Mouse (Mus musculus) forebrain, embryonic 10.5 days (tissue): ENCODE results near the gene Cxcl3. TPM values are rescaled to one million over a fixed set of nuclear protein-coding genes. Genes with fewer than 3 reads are reported as not detected.

Source experiments
- DNase-seq: peaks from one replicate; pipeline ENCODE4 v3.0.0-alpha.2; 2017; ENCODE audit warnings: low spot score; ENCODE audit errors: extremely low spot score
- H3K27ac ChIP-seq: fragments of 300-500 bp; sonication (generic); 2 replicates; pipeline ENCODE4 v1.5.1; 2016; ENCODE audit warnings: mild to moderate bottlenecking
- H3K27me3 ChIP-seq: fragments of 300-500 bp; sonication (generic); 2 replicates; pipeline ENCODE4 v1.6.1; 2016; ENCODE audit warnings: mild to moderate bottlenecking; ENCODE audit not compliant: poor library complexity, severe bottlenecking
- H3K36me3 ChIP-seq: fragments of 300-500 bp; sonication (generic); replicated peaks from 2 replicates; pipeline ENCODE4 v1.6.1; 2016; ENCODE audit warnings: mild to moderate bottlenecking, moderate library complexity
- H3K4me1 ChIP-seq: fragments of 300-500 bp; sonication (generic); 2 replicates; pipeline ENCODE4 v1.6.1; 2016
- H3K4me3 ChIP-seq: fragments of 300-500 bp; sonication (generic); 2 replicates; pipeline ENCODE4 v1.5.1; 2016; ENCODE audit warnings: mild to moderate bottlenecking, moderate library complexity
- H3K9me3 ChIP-seq: fragments of 300-500 bp; sonication (generic); 2 replicates; pipeline ENCODE4 v1.6.1; 2016; ENCODE audit warnings: mild to moderate bottlenecking, moderate library complexity
- WGBS: fragments of 180-500 bp; shearing (Covaris S2); methylation state at CpG from one replicate; pipeline ENCODE4 v1.1.7; 2016; 5-methylcytosine and 5-hydroxymethylcytosine counted together
- microRNA-seq: library from miRNA; unstranded; fragments of <30 nt; microRNA quantifications from one replicate; pipeline ENCODE4, GENCODE M21; 2017
- polyA plus RNA-seq: library from polyadenylated mRNA; unstranded; fragments of >200 nt; fragmentation: Nextera tagmentation; extraction: Ambion mirVana; gene quantifications from 2 replicates; pipeline ENCODE4 v1.2.1, GENCODE M21; 2016

Cxcl3 gene
- polyA plus RNA-seq, 1 experiment from 2014 or later: not detected

- no peaks in the 10 kb centered on the region for H3K27me3 ChIP-seq
- WGBS: 88% methylated on average over 3 of the region's 3 CpGs
- DNase-seq: no peak
- no peak overlapping the region for H3K27ac ChIP-seq
- H3K36me3 ChIP-seq: no peaks in the 10 kb centered on the region
- H3K4me3 ChIP-seq: no peak overlapping the region
- no peaks in the 10 kb centered on the region for H3K4me1 ChIP-seq
- H3K9me3 ChIP-seq: no peaks in the 10 kb centered on the region
Measured at GRCm38 (mm10) chr5:90807176-90807950, 21.5 kb downstream of the Cxcl3 start.

- Histone ChIP-seq H3K36me3 (no peaks in the 10 kb centered on the region), H3K9me3 (no peaks in the 10 kb centered on the region), H3K27ac (no peak overlapping the region), H3K4me1 (no peaks in the 10 kb centered on the region), H3K27me3 (no peaks in the 10 kb centered on the region), H3K4me3 (no peak overlapping the region)
- no peak for DNase-seq
Measured at GRCm38 (mm10) chr5:90819756-90820155, 33.9 kb downstream of the Cxcl3 start.

- DNase-seq: no peak
- WGBS: 86% methylated on average over 11 of the region's 11 CpGs
- H3K9me3 ChIP-seq: no peaks in the 10 kb centered on the region
- H3K27ac ChIP-seq: no peak overlapping the region
- no peaks in the 10 kb centered on the region for H3K27me3 ChIP-seq
- H3K36me3 ChIP-seq: no peaks in the 10 kb centered on the region
- no peak overlapping the region for H3K4me3 ChIP-seq
- H3K4me1 ChIP-seq: no peaks in the 10 kb centered on the region
Measured at GRCm38 (mm10) chr5:90832145-90832767, 46.4 kb downstream of the Cxcl3 start.

GRCm38 (mm10) chr5:90832768-90833388 is 47.0 kb downstream of the Cxcl3 start:
- H3K36me3 ChIP-seq: no peaks in the 10 kb centered on the region
- 92% methylated on average over 8 of the region's 8 CpGs for WGBS
- no peak overlapping the region for H3K4me3 ChIP-seq
- H3K27me3 ChIP-seq: no peaks in the 10 kb centered on the region
- no peaks in the 10 kb centered on the region for H3K4me1 ChIP-seq
- H3K27ac ChIP-seq: no peak overlapping the region
- no peak for DNase-seq
- H3K9me3 ChIP-seq: no peaks in the 10 kb centered on the region

GRCm38 (mm10) chr5:90834436-90834835 is 48.5 kb downstream of the Cxcl3 start:
- Histone ChIP-seq H3K27me3 (no peaks in the 10 kb centered on the region), H3K4me3 (no peak overlapping the region), H3K9me3 (no peaks in the 10 kb centered on the region), H3K4me1 (no peaks in the 10 kb centered on the region), H3K27ac (no peak overlapping the region), H3K36me3 (no peaks in the 10 kb centered on the region)
- no peak for DNase-seq
- 90% methylated on average over 4 of the region's 4 CpGs for WGBS

GRCm38 (mm10) chr5:90838582-90838981 is 52.7 kb downstream of the Cxcl3 start:
- no peaks in the 10 kb centered on the region for H3K9me3 ChIP-seq
- no peak for DNase-seq
- WGBS: 88% methylated on average over 5 of the region's 5 CpGs

More at GRCm38 (mm10) chr5:90838582-90838981, 52.7 kb downstream of the Cxcl3 start:
- Histone ChIP-seq H3K4me1 (no peaks in the 10 kb centered on the region), H3K27me3 (no peaks in the 10 kb centered on the region), H3K4me3 (no peak overlapping the region), H3K27ac (no peak overlapping the region), H3K36me3 (no peaks in the 10 kb centered on the region)

Small RNAs within 50 kb of the gene (microRNA-seq; reads per million reads assigned to microRNA genes)
- not detected for gene Gm24322

Other genes with a start within 250 kb of the Cxcl3 start
- 0.06 TPM in 1 of 2 replicates, not detected in the other for gene 5830473C10Rik, start 225.0 kb upstream of the Cxcl3 start, polyA plus RNA-seq
- gene Rassf6, start 145.4 kb upstream of the Cxcl3 start, polyA plus RNA-seq: 0.09 and 0.23 TPM in 2 replicates
- 0.17 and 0.18 TPM in 2 replicates for gene Cxcl5, start 26.7 kb upstream of the Cxcl3 start, polyA plus RNA-seq
- gene Ppbp, start 17.6 kb upstream of the Cxcl3 start, polyA plus RNA-seq: 5.9 and 7.8 TPM in 2 replicates
- 42.4 and 54.1 TPM in 2 replicates for gene Pf4, start 13.7 kb upstream of the Cxcl3 start, polyA plus RNA-seq
- not detected in 2 replicates for gene Cxcl15, start 8.4 kb downstream of the Cxcl3 start, polyA plus RNA-seq
- not detected in 2 replicates for gene Cxcl1, start 105.1 kb downstream of the Cxcl3 start, polyA plus RNA-seq
- not detected in 2 replicates for gene Cxcl2, start 117.8 kb downstream of the Cxcl3 start, polyA plus RNA-seq
- 56.4 and 59.6 TPM in 2 replicates for gene Mthfd2l, start 145.0 kb downstream of the Cxcl3 start, polyA plus RNA-seq
- gene Epgn, start 241.4 kb downstream of the Cxcl3 start, polyA plus RNA-seq: 0.10 and 0.34 TPM in 2 replicates